Mouse (Mus musculus): ENCODE data around the gene Hist1h2af.

Hist1h2af gene

GRCm38 (mm10) chr13:23533560-23534367 is at the start of gene Hist1h2af:
Hist1h2af (plus strand) TSS chr13:23533906.
- DNase-seq, result peak; percentile 73 to 79

DNA sequence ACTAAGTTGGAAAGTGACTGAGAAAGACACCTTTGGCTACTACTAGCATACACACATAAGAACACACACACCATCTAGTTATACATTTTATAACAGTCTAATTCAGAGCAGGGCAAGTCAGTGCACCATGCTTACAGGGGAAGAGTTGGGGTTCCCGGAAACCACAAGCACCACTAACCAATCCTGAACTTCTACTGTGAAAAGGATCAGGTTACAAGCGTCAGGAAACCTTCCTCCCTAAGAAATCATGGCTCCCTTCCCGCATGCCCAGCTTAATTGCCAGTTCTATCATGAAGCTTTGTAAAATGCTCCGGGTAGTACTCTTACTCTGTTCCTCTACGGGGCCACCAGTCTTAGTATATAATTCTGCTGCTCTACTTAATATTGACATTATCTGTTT is 48.4 kb upstream of the Hist1h2af start:
- DNase-seq, result no peak

- peak; percentile 74 for DNase-seq
Measured at GRCm38 (mm10) chr13:23488400-23489322, 45.0 kb upstream of the Hist1h2af start, which contains the start of gene Btn2a2. Btn2a2 (minus strand) TSS chr13:23488857.

DNA sequence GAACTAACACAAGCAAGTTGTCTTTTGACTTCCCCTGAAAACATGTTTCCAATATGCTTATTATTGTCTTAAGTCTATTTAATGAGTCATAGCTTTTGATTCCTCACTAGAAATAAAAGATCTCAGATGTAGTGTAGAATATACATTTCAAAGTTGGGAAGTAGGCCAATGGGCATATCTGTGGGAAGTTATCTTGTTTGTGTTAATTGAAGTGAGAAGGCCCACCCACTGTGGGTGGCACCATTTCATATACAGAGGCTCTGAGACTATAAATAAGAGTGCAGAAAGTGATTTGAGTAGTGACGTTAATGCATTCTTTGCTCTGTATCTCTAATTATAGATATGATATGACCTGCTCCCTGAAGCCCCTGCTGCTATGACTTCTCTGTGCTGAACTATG is 42.8 kb upstream of the Hist1h2af start:
- DNase-seq, result no peak

DNA sequence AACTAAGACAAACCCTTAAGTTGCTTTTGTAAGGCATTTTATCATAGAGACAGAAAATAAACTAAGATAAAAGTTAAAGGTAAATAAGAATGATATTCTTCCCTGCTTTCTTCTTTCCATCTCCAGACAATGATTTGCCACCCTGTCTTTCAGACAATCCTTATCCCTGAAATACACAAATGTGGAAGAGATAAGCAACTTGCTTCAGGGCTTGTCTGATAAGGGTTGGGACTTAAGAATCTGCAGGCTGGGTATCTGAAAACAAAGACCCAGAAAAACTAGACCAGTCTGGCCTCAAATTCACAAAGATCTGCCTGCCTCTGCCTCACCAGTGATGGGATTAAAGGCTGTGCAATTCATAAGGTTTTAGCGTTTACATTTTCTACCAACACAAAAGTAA is 42.4 kb upstream of the Hist1h2af start:
- no peak for DNase-seq

- no peak for DNase-seq
Measured at GRCm38 (mm10) chr13:23491990-23492389, 41.7 kb upstream of the Hist1h2af start.

GRCm38 (mm10) chr13:23495526-23495925 is 38.2 kb upstream of the Hist1h2af start:
- no peak for DNase-seq

DNA sequence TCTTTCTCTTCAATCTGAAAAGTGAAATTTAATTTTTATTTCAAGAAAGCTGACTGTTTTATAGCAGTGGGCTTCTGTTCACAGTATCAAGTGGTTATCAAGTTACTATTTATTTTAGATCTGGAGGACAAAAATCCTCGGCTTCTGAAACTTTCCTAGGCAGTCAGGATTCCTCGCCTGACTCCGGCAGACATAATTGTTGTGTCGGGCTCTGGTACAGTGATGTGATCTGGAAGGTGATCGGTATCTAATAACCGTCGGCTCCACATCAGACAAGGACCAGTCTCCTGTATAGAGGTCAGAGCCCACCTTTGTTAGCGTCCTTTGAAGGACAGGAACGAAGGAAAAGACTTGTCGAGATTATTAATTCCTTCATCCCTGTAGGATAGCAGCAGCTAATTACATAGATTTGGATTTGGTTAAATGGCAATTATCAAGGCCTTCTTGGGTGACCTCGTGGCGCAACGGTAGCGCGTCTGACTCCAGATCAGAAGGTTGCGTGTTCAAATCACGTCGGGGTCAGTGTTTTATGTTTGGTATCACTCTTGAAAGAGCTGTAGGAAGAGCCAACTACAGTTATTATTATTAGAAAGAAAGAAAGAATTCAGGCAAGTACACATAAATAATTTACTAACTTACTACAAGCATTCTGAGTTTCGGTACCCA is 35.9 kb upstream of the Hist1h2af start:
- peak; percentile 29 to 37 for DNase-seq

DNA sequence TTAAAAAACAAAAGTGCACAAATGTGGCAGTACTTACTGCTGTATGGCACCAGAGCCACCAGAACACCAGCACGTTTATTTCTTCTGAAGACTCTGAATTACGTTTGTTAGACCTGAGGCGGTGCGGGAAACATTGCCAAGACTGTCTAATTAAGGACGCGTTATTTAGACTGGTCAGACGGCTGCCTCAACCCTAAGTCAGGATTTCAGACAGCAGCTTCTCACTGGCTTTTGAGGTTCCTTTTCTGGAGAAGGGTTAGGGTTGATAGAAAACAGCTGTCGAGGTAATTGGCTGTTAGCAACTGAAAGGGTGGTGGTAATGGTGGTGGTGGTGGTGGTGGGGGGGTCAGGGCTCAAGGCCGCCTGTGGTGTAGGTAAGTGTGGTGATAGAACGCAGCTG is 35.1 kb upstream of the Hist1h2af start:
- no peak for DNase-seq

- no peak for DNase-seq
Measured at GRCm38 (mm10) chr13:23499943-23500342, 33.8 kb upstream of the Hist1h2af start.

- peak; percentile 47 to 52 for DNase-seq
Measured at GRCm38 (mm10) chr13:23500424-23501200, 33.1 kb upstream of the Hist1h2af start.

DNA sequence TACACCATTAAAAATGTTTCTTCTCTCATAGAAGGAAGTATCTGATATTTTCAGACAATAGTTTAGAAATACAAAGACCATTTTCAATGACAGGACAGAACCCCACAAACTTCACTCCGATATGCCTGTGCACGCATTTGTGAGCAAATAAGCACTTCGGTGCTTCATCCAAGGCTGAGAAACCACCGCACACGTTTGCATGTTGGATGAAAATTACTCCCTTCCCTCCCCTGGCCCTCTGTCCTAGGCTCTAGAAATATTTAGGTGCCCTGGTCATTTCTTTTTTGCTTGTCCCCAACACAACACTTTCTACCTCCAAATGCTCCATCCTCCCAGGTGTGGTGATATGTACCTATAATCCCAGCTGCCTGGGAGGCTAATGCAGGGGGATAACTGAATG is 32.2 kb upstream of the Hist1h2af start:
- no peak for DNase-seq

- DNase-seq, result no peak
Measured at GRCm38 (mm10) chr13:23502031-23502567, 31.6 kb upstream of the Hist1h2af start.

DNA sequence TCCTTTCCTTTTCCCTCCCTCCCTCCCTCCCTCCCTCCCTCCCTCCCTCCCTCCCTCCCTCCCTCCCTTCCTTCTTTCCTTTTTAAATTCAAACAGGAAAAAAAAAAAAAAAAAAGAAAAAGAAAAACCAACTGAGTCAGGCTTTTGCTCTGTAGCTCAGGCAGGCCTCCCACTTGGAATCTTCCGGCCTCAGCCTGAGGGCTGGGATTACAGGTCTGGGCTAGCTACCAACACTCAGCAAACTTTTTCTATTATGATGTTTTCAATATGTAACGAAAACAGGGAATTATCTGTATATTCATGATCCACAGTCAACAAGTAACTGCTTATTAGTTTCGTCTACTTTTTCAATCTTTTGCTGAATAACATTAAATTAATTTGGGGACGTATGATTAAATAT is 30.8 kb upstream of the Hist1h2af start:
- no peak for DNase-seq

DNA sequence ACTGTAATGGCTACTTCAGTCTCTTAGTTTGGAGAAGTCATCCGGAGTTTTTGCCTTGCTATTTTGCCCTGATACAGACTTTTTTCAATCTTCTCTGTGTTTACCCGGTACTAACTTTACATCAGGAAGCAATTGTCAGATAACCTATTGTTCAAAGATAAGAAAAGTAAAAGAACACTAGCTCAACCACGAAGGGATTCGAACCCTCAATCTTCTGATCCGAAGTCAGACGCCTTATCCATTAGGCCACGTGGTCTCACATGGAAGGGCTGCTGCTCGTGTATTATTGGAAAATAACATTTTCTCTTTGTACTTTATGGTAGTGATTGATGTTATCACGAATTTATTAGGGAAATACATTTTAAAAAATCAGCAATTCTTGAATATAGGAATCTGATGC is 29.9 kb upstream of the Hist1h2af start:
- DNase-seq, result peak; percentile 74 to 79

- no peak for DNase-seq
Measured at GRCm38 (mm10) chr13:23505662-23506345, 27.9 kb upstream of the Hist1h2af start.

DNA sequence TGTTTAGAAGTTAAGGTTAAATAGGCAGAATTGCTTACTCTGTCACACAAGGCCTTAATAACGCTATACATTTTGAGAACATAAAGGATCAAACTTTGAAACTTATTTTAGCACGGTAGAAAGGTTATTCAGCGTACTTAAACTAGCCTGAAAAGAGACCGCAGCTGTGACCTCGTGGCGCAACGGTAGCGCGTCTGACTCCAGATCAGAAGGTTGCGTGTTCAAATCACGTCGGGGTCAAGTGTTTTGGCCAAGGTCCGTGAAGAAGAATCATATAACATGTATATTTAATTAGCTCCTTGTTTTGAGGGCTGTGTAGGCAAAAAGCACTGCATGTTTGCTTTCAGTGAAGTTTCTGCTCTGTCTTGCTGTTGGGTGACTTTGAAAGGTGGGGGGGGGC is 27.4 kb upstream of the Hist1h2af start:
- DNase-seq, result peak; percentile 43 to 60

DNA sequence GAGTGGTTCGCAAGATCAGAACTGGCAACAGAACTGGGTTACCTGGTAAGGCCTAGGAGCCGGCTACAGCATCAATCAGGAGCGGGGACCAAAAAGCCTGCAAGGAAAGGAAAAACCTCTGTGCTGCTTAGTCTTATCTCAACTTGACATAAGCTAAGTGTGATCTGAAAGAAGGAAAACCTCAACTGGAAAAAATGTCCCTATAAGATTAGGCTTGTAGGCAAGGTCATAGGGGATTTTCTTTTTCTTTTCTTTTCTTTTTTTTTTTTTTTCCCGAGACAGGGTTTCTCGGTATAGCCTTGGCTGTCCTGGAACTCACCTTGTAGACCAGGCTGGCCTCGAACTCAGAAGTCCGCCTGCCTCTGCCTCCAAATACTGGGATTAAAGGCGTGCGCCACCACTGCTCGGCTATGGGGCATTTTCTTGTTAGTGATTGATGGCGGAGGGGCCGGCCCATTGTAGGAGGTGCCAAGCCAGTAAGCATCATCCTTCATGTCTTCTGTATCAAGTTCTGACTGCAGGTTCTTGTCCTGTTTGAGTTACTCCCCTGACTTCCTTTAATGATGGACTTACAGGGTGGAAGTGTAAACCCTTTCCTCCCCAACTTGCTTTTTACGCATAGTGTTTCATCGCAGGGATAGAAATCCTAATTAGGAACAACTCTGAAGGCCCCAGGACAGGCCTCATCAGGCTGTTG is 26.7 kb upstream of the Hist1h2af start:
- peak in 1 of 2 experiments; percentile 12 for DNase-seq

DNA sequence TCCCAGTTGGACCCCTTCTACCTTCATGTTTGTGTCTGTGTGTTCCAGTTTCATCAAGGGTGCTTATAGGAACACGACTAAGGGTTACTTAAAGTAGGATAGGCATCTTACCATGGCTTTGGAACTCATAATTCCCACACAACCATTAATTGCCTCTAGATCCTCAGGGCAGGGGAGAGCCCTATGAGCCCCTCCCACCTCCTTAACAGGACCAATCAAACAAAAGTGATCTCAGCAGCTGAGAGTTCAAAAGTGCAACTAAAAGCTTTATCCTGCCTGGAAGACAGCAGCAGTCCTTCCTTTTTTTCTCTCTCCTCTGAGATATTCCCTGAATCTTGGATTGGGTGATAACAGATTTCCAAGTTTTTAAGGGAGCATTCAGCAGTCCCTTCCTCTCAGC is 23.6 kb upstream of the Hist1h2af start:
- no peak for DNase-seq

- no peak for DNase-seq
Measured at GRCm38 (mm10) chr13:23513517-23513916, 20.2 kb upstream of the Hist1h2af start.

- no peak for DNase-seq
Measured at GRCm38 (mm10) chr13:23515281-23515680, 18.4 kb upstream of the Hist1h2af start.

Measured in cerebellum, postnatal 14 days (tissue).